ENCODE assay signal across 11 mouse cellular contexts in the genomic region with DNA sequence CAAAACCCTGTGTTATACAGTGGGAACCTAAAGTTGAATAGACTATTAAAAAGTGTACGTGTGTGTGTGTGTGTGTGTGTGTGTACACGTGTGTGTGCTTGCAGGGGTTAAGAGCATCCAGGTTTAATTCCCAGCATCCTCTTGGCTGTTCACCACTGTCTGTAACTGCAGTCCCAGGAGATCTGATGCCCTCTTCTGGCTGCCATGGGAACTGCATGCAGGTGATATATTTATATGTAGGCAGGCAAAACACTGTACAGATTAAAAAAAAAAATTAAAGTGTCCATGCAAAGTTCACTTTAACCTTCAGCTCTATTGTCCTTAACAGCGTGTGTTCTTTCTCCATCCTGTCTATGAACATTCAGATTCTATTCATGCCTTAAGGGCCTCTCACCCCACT.
A peak's percentile ranks its signal among the peaks of the same experiment; 100 is the strongest.
DNase-seq lines count a peak whose midpoint lies in the region; ATAC-seq and TF ChIP-seq lines count a peak whose summit lies in the region.
"Had no signal": no experiment of that assay in that cellular context is flagged by ENCODE, and none has a peak within 500 bp of the region (broad histone marks: within the 10 kb centered on the region; RNA-seq: fewer than 3 reads in every experiment).

No protein-coding gene starts in this region.

- TF ChIP-seq CTCF in hindbrain, postnatal 0 days (IDR thresholded peaks at IDR 0.05; ENCODE audit: low read depth) = peak; percentile 62
- peak; percentile 63; the same call in 1 of the 2 replicates for TF ChIP-seq CTCF in testis, adult 2 months (IDR thresholded peaks at IDR 0.05; ENCODE audit: control insufficient read depth, insufficient read depth, insufficient replicate concordance, low read depth, low read length)
- TF ChIP-seq CTCF in embryonic fibroblast, embryonic 13.5 days (IDR thresholded peaks at IDR 0.05; ENCODE audit: borderline replicate concordance, insufficient read depth, low read length) = 0 out of 2 replicates have a peak, but pooled peaks have one; percentile 2

- no peak overlapping the region for H3K4me2 ChIP-seq in hindbrain, postnatal 0 days (ENCODE audit: low read depth, low read length)
- H3K4me2 ChIP-seq in hindbrain, embryonic 12.5 days (replicated peaks) = no peak overlapping the region

- no peak for DNase-seq in hindbrain, postnatal 0 days (ENCODE audit: low spot score)
- no peak for DNase-seq in testis, postnatal 10 days (ENCODE audit: low spot score)
- DNase-seq in ovary, postnatal 36 days (ENCODE audit: low spot score) = no peak
- DNase-seq in cerebellum, postnatal 36 days = no peak
- DNase-seq: left cerebral cortex, postnatal 4 days; right cerebral cortex, adult 18-20 months; thymus, postnatal 14 days had no signal

- no peaks in the 10 kb centered on the region for H3K9me3 ChIP-seq in hindbrain, postnatal 0 days (ENCODE audit: low read length)
- H3K9me3 ChIP-seq in hindbrain, embryonic 12.5 days (replicated peaks) = no peaks in the 10 kb centered on the region

- no peak overlapping the region for H3K9ac ChIP-seq in hindbrain, postnatal 0 days (replicated peaks; ENCODE audit: low read length)
- no peak overlapping the region for H3K9ac ChIP-seq in hindbrain, embryonic 12.5 days

- no peak overlapping the region for H3K4me3 ChIP-seq in hindbrain, postnatal 0 days (ENCODE audit: low read length)
- no peak overlapping the region for H3K4me3 ChIP-seq in hindbrain, embryonic 12.5 days
- H3K4me3 ChIP-seq in testis, adult 2 months (ENCODE audit: control insufficient read depth, low read depth, low read length) = no peak overlapping the region
- no peak overlapping the region for H3K4me3 ChIP-seq in embryonic fibroblast, embryonic 13.5 days (ENCODE audit: insufficient read depth, low read length)

- WGBS in hindbrain, postnatal 0 days = 64% methylated on average over 3 of the region's 3 CpGs
- WGBS in hindbrain, embryonic 12.5 days = 66% methylated on average over 3 of the region's 3 CpGs

- no peak for ATAC-seq in hindbrain, postnatal 0 days
- ATAC-seq in hindbrain, embryonic 12.5 days (ENCODE audit: low FRiP score) = no peak
- ATAC-seq: midbrain, embryonic 16.5 days had no signal

- H3K4me1 ChIP-seq in hindbrain, postnatal 0 days (ENCODE audit: insufficient read depth, low read length) = no peaks in the 10 kb centered on the region
- no peaks in the 10 kb centered on the region for H3K4me1 ChIP-seq in hindbrain, embryonic 12.5 days
- no peaks in the 10 kb centered on the region for H3K4me1 ChIP-seq in testis, adult 2 months (ENCODE audit: control insufficient read depth, insufficient read depth, low read length)
- H3K4me1 ChIP-seq in embryonic fibroblast, embryonic 13.5 days (ENCODE audit: control insufficient read depth, insufficient read depth, low read length) = no peaks in the 10 kb centered on the region; the same call in 1 of the 2 replicates

- H3K36me3 ChIP-seq in hindbrain, postnatal 0 days (ENCODE audit: insufficient read depth, low read length) = no peaks in the 10 kb centered on the region
- no peaks in the 10 kb centered on the region for H3K36me3 ChIP-seq in hindbrain, embryonic 12.5 days
- no peaks in the 10 kb centered on the region for H3K36me3 ChIP-seq in testis, adult 2 months (ENCODE audit: control insufficient read depth, insufficient read depth, low read length)

- no peak for TF ChIP-seq POLR2A in testis, adult 2 months (IDR thresholded peaks at IDR 0.05; ENCODE audit: control insufficient read depth, low read depth, low read length)
- no peak for TF ChIP-seq POLR2A in embryonic fibroblast, embryonic 13.5 days (IDR thresholded peaks at IDR 0.05; ENCODE audit: low read depth, low read length)

- no peaks in the 10 kb centered on the region for H3K27me3 ChIP-seq in hindbrain, postnatal 0 days (ENCODE audit: insufficient read depth, low read length)
- H3K27me3 ChIP-seq in hindbrain, embryonic 12.5 days = no peaks in the 10 kb centered on the region
- H3K27me3 ChIP-seq in testis, adult 2 months (ENCODE audit: control insufficient read depth, insufficient read depth, low read length) = no peaks in the 10 kb centered on the region

- H3K27ac ChIP-seq in hindbrain, postnatal 0 days = no peak overlapping the region
- H3K27ac ChIP-seq in hindbrain, embryonic 12.5 days = no peak overlapping the region
- H3K27ac ChIP-seq in testis, adult 2 months (ENCODE audit: control insufficient read depth, insufficient read depth, low read depth, low read length) = no peak overlapping the region
- no peak overlapping the region for H3K27ac ChIP-seq in embryonic fibroblast, embryonic 13.5 days (ENCODE audit: insufficient read depth, low read length)

Comparison
In these comparisons a context has a peak if more than half of its experiments do, and no peak if none do; other contexts are left out.
1. CTCF ChIP-seq: peak in every context shown above with its lines; median percentile 63 in testis, adult 2 months; 62 in hindbrain, postnatal 0 days; 2 in embryonic fibroblast, embryonic 13.5 days.